Mouse (Mus musculus) small intestine, adult 2 months (tissue): Measurements from ENCODE around the gene Apon.

ENCODE experiments used
- CTCF ChIP-seq: fragments of 200-500 bp; IDR thresholded peaks from 2 replicates; pipeline ENCODE4 v1.5.1; 2012; ENCODE audit warnings: low read depth, mild to moderate bottlenecking, control low read depth, inconsistent platforms, low read length, moderate library complexity, mixed read lengths; ENCODE audit not compliant: insufficient replicate concordance, insufficient read length; ENCODE audit errors: extremely low read depth
- POLR2A ChIP-seq: fragments of 200-500 bp; IDR thresholded peaks from 2 replicates; pipeline ENCODE4 v1.6.1; 2012; ENCODE audit warnings: low read depth, mild to moderate bottlenecking, control low read depth, inconsistent platforms, low read length, moderate library complexity

DNA sequence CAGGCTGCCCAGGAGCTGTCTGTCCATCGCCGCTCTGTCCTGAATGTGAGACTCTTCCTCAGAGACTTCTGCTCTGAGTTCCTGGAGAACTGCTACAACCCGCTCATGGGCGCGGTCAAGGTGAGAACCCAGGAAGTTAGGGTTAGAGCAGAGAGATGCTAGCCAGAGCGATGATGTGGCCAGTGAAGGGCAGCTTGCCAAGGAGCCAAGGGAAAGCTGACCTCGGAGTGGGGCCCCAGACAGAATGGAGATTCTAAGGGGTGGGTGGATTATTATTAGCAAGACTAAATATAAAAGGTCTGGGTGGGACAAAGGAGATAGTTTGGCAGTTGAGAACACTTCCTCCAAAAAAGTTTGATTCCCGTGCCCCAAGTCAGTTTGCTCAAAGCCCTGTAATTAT lies 10.6 kb upstream of the Apon start:
- TF ChIP-seq CTCF (no peak), POLR2A (no peak)
